Mouse (Mus musculus): ENCODE measurements around the gene Kcnn1. TPM values are rescaled to one million over a fixed set of nuclear protein-coding genes. Genes with fewer than 3 reads are reported as not detected.
A peak's percentile ranks its signal among the peaks of the same experiment; 100 is the strongest.
"Not testable (repeated sequence)": the region's sequence is repeated elsewhere in the genome, so short reads cannot be mapped to it uniquely, and the experiment has no call there.

The Kcnn1 gene
- polyA plus RNA-seq, 1 experiment = 3.2 TPM

DNA sequence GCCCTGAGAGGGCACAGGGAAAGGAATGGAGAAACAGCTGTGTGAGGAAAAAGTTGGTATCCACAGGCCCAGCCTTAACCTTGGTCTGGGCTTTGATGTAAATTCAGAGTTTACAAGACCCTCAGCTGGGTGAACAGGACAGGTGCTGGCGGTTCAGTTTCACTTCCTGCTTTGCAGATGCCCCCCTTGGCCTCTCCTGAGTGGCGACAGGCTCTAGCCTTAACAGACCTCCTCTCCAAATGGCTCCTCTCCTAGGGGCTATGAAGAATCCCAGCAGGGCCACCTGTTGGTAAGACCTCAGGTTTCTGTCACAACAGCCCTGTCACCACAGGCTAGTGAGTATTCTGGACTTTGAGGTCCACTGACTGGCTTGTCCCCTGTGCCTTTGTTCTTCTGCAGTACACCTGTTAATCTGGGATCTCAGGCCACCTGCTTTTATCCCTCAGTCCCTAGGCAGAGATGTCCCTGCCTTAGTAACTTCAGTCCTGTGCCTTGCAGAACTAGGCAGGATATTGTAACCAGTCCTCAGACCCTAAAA is 35.7 kb upstream of the Kcnn1 start:
- peaks cover 13% of the 10 kb centered on the region for H3K79me3 ChIP-seq (ENCODE audit: low read depth)
- H3ac ChIP-seq (ENCODE audit: control insufficient read depth, insufficient read length, low read depth) = peak overlapping the region; percentile 22
- no peak for TF ChIP-seq FOSL1 (IDR thresholded peaks at IDR 0.05; ENCODE audit: insufficient read depth, low read length, poor library complexity, severe bottlenecking)
- TF ChIP-seq MYOG (IDR thresholded peaks at IDR 0.05; ENCODE audit: control insufficient read depth, extremely low read depth, insufficient read length) = no peak
- no peak for TF ChIP-seq CTCF (IDR thresholded peaks at IDR 0.05; ENCODE audit: control insufficient read depth, insufficient read depth, insufficient read length)
- TF ChIP-seq MYOD1 (IDR thresholded peaks at IDR 0.05; ENCODE audit: control insufficient read depth, insufficient read length, low read depth) = no peak
- TF ChIP-seq CEBPB (IDR thresholded peaks at IDR 0.05; ENCODE audit: low read depth) = no peak
- no peak for TF ChIP-seq MAX (IDR thresholded peaks at IDR 0.05)
- TF ChIP-seq USF1 (IDR thresholded peaks at IDR 0.05; ENCODE audit: low read depth) = no peak
- peaks cover 27% of the 10 kb centered on the region for H3K79me2 ChIP-seq (ENCODE audit: control insufficient read depth, insufficient read depth)
- H3K4me3 ChIP-seq (ENCODE audit: insufficient read depth, poor library complexity, severe bottlenecking) = no peak overlapping the region
- H3K27me3 ChIP-seq (ENCODE audit: control insufficient read depth, insufficient read depth, insufficient read length) = no peaks in the 10 kb centered on the region
- H3K36me3 ChIP-seq (ENCODE audit: control insufficient read depth, insufficient read depth) = peaks cover 30% of the 10 kb centered on the region

DNA sequence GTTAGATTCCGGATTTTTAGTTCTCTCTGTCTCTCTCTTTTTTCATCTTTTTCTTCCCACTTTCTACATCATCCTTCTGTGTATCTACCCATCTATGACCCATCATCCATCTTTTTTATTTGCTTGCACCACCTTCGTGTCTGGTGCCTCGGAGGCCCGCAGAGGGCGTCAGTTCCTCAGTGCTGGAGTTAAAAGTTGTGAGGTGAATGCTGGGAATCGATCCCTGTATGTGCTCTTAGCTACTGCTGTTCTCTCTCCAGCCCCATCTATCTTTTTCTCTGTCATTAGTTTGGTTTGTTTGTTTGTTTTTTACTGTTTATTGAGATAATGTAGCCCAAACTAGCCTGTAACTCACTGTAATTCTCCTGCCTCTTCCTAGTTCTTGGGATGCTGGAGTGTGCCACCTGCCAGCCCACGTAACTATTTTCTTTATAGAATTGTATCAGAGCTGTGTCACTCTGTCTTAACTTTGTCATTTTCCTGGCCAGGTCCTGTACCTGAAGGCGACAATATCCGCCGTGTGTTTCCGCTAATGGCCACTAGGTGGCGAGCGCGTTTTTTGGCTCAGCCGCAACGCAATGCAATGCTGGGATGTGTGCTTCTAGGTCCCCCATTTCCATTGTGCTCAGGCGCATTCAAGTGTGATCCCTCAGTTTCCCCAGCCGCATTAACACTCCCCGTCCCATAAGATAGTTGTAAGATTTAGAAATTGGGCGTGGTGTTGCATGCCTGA is 34.8 kb upstream of the Kcnn1 start:
- peak overlapping the region; percentile 82 for H3K4me3 ChIP-seq (ENCODE audit: insufficient read depth, poor library complexity, severe bottlenecking)
- peaks cover 13% of the 10 kb centered on the region for H3K79me3 ChIP-seq (ENCODE audit: low read depth)
- peaks cover 27% of the 10 kb centered on the region for H3K79me2 ChIP-seq (ENCODE audit: control insufficient read depth, insufficient read depth)
- peak overlapping the region; percentile 79 for H3ac ChIP-seq (ENCODE audit: control insufficient read depth, insufficient read length, low read depth)
- TF ChIP-seq USF1 (IDR thresholded peaks at IDR 0.05; ENCODE audit: low read depth) (no peak), CTCF (IDR thresholded peaks at IDR 0.05; ENCODE audit: control insufficient read depth, insufficient read depth, insufficient read length) (peak; percentile 78)
- no peaks in the 10 kb centered on the region for H3K27me3 ChIP-seq (ENCODE audit: control insufficient read depth, insufficient read depth, insufficient read length)
- H3K36me3 ChIP-seq (ENCODE audit: control insufficient read depth, insufficient read depth) = peaks cover 38% of the 10 kb centered on the region

GRCm38 (mm10) chr8:70897021-70897680 is 34.1 kb upstream of the Kcnn1 start, which contains the start of gene Rpl18a:
Rpl18a (minus strand) TSS chr8:70897412.
- no peaks in the 10 kb centered on the region for H3K27me3 ChIP-seq (ENCODE audit: control insufficient read depth, insufficient read depth, insufficient read length)
- H3ac ChIP-seq (ENCODE audit: control insufficient read depth, insufficient read length, low read depth) = peak within 1 kb of the TSS; percentile 100
- peaks cover 38% of the 10 kb centered on the region for H3K36me3 ChIP-seq (ENCODE audit: control insufficient read depth, insufficient read depth)
- peaks cover 13% of the 10 kb centered on the region for H3K79me3 ChIP-seq (ENCODE audit: low read depth)
- H3K4me3 ChIP-seq (ENCODE audit: insufficient read depth, poor library complexity, severe bottlenecking) = peak within 1 kb of the TSS; percentile 82
- peaks cover 27% of the 10 kb centered on the region for H3K79me2 ChIP-seq (ENCODE audit: control insufficient read depth, insufficient read depth)
- TF ChIP-seq MAX (IDR thresholded peaks at IDR 0.05) = peak; percentile 95
- no peak for TF ChIP-seq CTCF (IDR thresholded peaks at IDR 0.05; ENCODE audit: control insufficient read depth, insufficient read depth, insufficient read length)
- no peak for TF ChIP-seq MYOD1 (IDR thresholded peaks at IDR 0.05; ENCODE audit: control insufficient read depth, insufficient read length, low read depth)
- no peak for TF ChIP-seq FOSL1 (IDR thresholded peaks at IDR 0.05; ENCODE audit: insufficient read depth, low read length, poor library complexity, severe bottlenecking)

GRCm38 (mm10) chr8:70896316-70897020 is 33.4 kb upstream of the Kcnn1 start:
- Histone ChIP-seq H3K79me2 (ENCODE audit: control insufficient read depth, insufficient read depth) (peaks cover 27% of the 10 kb centered on the region), H3K27me3 (ENCODE audit: control insufficient read depth, insufficient read depth, insufficient read length) (no peaks in the 10 kb centered on the region), H3K79me3 (ENCODE audit: low read depth) (peaks cover 13% of the 10 kb centered on the region), H3K4me3 (ENCODE audit: insufficient read depth, poor library complexity, severe bottlenecking) (peak overlapping the region; percentile 82), H3K36me3 (ENCODE audit: control insufficient read depth, insufficient read depth) (peaks cover 38% of the 10 kb centered on the region), H3ac (ENCODE audit: control insufficient read depth, insufficient read length, low read depth) (peak overlapping the region; percentile 100)
- TF ChIP-seq CTCF (IDR thresholded peaks at IDR 0.05; ENCODE audit: control insufficient read depth, insufficient read depth, insufficient read length) (no peak), MAX (IDR thresholded peaks at IDR 0.05) (peak; percentile 19)

GRCm38 (mm10) chr8:70895571-70896259 is 32.7 kb upstream of the Kcnn1 start:
- H3K4me3 ChIP-seq (ENCODE audit: insufficient read depth, poor library complexity, severe bottlenecking) = peak overlapping the region; percentile 82
- peaks cover 27% of the 10 kb centered on the region for H3K79me2 ChIP-seq (ENCODE audit: control insufficient read depth, insufficient read depth)
- H3K27me3 ChIP-seq (ENCODE audit: control insufficient read depth, insufficient read depth, insufficient read length) = not testable (repeated sequence)
- H3ac ChIP-seq (ENCODE audit: control insufficient read depth, insufficient read length, low read depth) = peak overlapping the region; percentile 97
- H3K36me3 ChIP-seq (ENCODE audit: control insufficient read depth, insufficient read depth) = peaks cover 38% of the 10 kb centered on the region
- H3K79me3 ChIP-seq (ENCODE audit: low read depth) = peaks cover 13% of the 10 kb centered on the region
